Mouse (Mus musculus) neural tube, embryonic 15.5 days (tissue): Measurements from ENCODE around the gene Fbln7. TPM values are rescaled to one million over a fixed set of nuclear protein-coding genes. Genes with fewer than 3 reads are reported as not detected.

Experiments
- ATAC-seq: fragments of 200-750 bp; cut with Nextera tagmentation; 2 replicates; pipeline ENCODE4 v1.8.0; 2017; ENCODE audit warnings: mild to moderate bottlenecking, moderate TSS enrichment, moderate library complexity; ENCODE audit not compliant: low FRiP score
- H3K27ac ChIP-seq: fragments of 300-500 bp; sonication (generic); replicated peaks from 2 replicates; pipeline ENCODE4 v1.5.1; 2015; ENCODE audit warnings: mild to moderate bottlenecking, inconsistent platforms
- H3K27me3 ChIP-seq: fragments of 300-500 bp; sonication (generic); replicated peaks from 2 replicates; pipeline ENCODE4 v1.6.1; 2015; ENCODE audit warnings: inconsistent platforms
- H3K36me3 ChIP-seq: fragments of 300-500 bp; sonication (generic); 2 replicates; pipeline ENCODE4 v1.6.1; 2015; ENCODE audit warnings: inconsistent platforms
- H3K4me1 ChIP-seq: fragments of 300-500 bp; sonication (generic); 2 replicates; pipeline ENCODE4 v1.6.1; 2015; ENCODE audit warnings: inconsistent platforms
- H3K4me2 ChIP-seq: fragments of 300-500 bp; sonication (generic); 2 replicates; pipeline ENCODE4 v1.6.1; 2015; ENCODE audit warnings: inconsistent platforms, mild to moderate bottlenecking, moderate library complexity
- H3K4me3 ChIP-seq: fragments of 300-500 bp; sonication (generic); replicated peaks from 2 replicates; pipeline ENCODE4 v1.5.1; 2015; ENCODE audit warnings: mild to moderate bottlenecking, inconsistent platforms
- H3K9ac ChIP-seq: fragments of 300-500 bp; sonication (generic); replicated peaks from 2 replicates; pipeline ENCODE4 v1.6.1; 2015; ENCODE audit warnings: mild to moderate bottlenecking, inconsistent platforms
- H3K9me3 ChIP-seq: fragments of 300-500 bp; sonication (generic); replicated peaks from 2 replicates; pipeline ENCODE4 v1.6.1; 2016; ENCODE audit warnings: inconsistent platforms
- WGBS: fragments of 180-500 bp; shearing (Covaris S2); methylation state at CpG from one replicate; pipeline ENCODE4 v1.1.7; 2015; ENCODE audit warnings: mixed read lengths; 5-methylcytosine and 5-hydroxymethylcytosine counted together
- polyA plus RNA-seq: library from polyadenylated mRNA; unstranded; fragments of >200 nt; fragmentation: Nextera tagmentation; extraction: Ambion mirVana; gene quantifications from 2 replicates; pipeline ENCODE4 v1.2.1, GENCODE M21; 2015

Gene Fbln7
- polyA plus RNA-seq, 1 experiment from 2014 or later: 3.4 TPM

DNA sequence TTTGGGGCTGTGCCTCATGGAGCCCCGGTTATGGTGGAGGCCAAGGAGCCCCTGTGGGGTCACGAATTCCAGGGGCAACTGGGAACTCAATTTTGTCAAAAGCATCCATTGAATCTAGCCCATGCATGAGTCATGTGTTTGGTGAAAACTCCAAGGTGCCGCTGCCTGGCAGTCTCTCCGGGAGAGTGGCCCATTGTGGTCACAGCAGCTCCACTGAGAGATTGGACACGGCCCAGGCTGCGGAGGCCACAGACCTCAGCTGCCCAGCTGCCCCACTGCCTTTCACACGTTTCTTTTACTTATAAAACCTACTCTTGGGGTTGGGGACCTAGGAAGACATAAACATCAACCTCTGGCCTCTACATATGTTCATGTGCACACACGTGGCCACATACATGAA lies 12.7 kb downstream of the Fbln7 start:
- Histone ChIP-seq H3K4me2 (no peak overlapping the region), H3K9ac (no peak overlapping the region), H3K27ac (no peak overlapping the region), H3K4me1 (no peaks in the 10 kb centered on the region), H3K36me3 (no peaks in the 10 kb centered on the region), H3K27me3 (no peaks in the 10 kb centered on the region), H3K9me3 (no peaks in the 10 kb centered on the region), H3K4me3 (no peak overlapping the region)
- no peak for ATAC-seq
- whole genome bisulfite sequencing: 75% methylated on average over 8 of the region's 8 CpGs

DNA sequence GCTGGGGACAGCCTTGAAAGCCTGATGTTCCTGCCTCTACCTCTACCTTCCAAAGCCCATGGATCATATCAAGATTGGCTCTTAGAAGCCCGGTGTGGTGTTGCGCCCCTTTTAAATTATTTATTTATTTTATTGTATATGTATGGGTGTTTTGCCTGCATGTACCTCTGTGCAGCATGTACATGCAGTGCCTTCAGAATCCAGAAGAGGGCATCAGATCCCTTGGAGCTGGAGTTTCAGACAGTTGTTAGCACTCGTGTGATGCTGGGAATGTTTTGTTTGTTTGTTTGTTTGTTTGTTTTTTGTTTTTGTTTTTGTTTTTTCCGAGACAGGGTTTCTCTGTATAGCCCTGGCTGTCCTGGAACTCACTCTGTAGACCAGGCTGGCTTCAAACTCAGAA lies 18.5 kb downstream of the Fbln7 start:
- no peaks in the 10 kb centered on the region for H3K36me3 ChIP-seq
- H3K4me1 ChIP-seq: no peaks in the 10 kb centered on the region
- no peak overlapping the region for H3K9ac ChIP-seq
- H3K9me3 ChIP-seq: no peaks in the 10 kb centered on the region
- H3K27ac ChIP-seq: no peak overlapping the region
- WGBS: 68% methylated on average over 4 of the region's 4 CpGs
- no peak overlapping the region for H3K4me2 ChIP-seq
- no peaks in the 10 kb centered on the region for H3K27me3 ChIP-seq
- no peak overlapping the region for H3K4me3 ChIP-seq
- ATAC-seq: no peak

DNA sequence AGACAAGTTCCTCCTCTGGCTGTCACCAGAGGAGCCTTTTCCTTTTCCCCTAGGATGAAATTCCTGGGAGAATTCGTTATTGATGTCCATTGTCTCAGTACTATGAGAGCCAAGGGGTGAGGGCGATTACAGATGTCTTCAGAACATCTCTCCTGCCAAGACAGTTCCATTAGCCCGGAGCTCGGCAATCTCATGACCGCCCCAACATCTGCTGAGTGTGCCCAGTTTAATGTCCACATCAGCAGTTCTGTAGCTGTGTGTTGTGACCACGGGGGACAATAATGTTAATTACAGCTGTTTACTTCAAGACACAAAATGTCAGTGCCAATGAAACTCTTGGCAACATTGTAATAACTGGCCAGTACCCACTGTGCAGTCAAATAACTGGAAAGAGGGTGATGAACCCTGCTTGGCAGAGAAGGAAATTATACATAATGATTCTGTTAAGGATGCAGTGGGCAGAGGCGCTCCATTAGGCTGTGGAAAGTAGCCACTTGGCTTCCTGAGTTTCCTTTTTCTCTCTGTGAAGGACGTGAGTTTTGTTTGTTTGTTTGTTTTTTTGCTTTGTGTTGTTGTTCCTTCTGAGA lies 22.5 kb downstream of the Fbln7 start:
- H3K9me3 ChIP-seq: no peaks in the 10 kb centered on the region
- H3K27me3 ChIP-seq: no peaks in the 10 kb centered on the region
- no peak overlapping the region for H3K9ac ChIP-seq
- peak; percentile 79 for ATAC-seq
- no peaks in the 10 kb centered on the region for H3K36me3 ChIP-seq
- no peaks in the 10 kb centered on the region for H3K4me1 ChIP-seq
- H3K4me2 ChIP-seq: no peak overlapping the region
- H3K27ac ChIP-seq: 0 out of 2 replicates have a peak overlapping the region, but pooled peaks have one; percentile 48
- H3K4me3 ChIP-seq: no peak overlapping the region
- WGBS: 69% methylated on average over 8 of the region's 8 CpGs

- ATAC-seq: no peak
- H3K4me3 ChIP-seq: no peak overlapping the region
- no peaks in the 10 kb centered on the region for H3K9me3 ChIP-seq
- H3K9ac ChIP-seq: no peak overlapping the region
- no peaks in the 10 kb centered on the region for H3K27me3 ChIP-seq
- no peak overlapping the region for H3K27ac ChIP-seq
- H3K4me2 ChIP-seq: no peak overlapping the region
- WGBS: 70% methylated on average over 6 of the region's 6 CpGs
- H3K4me1 ChIP-seq: peaks cover 6% of the 10 kb centered on the region
- H3K36me3 ChIP-seq: no peaks in the 10 kb centered on the region
Observed at GRCm38 (mm10) chr2:128887866-128888550, 25.2 kb downstream of the Fbln7 start.

- WGBS: 85% methylated on average over 4 of the region's 4 CpGs
- Histone ChIP-seq H3K9ac (no peak overlapping the region), H3K27me3 (no peaks in the 10 kb centered on the region), H3K9me3 (no peaks in the 10 kb centered on the region), H3K36me3 (no peaks in the 10 kb centered on the region), H3K4me1 (peaks cover 6% of the 10 kb centered on the region), H3K27ac (no peak overlapping the region), H3K4me2 (no peak overlapping the region), H3K4me3 (no peak overlapping the region)
- ATAC-seq: no peak
Observed at GRCm38 (mm10) chr2:128890661-128891335, 28.0 kb downstream of the Fbln7 start.

DNA sequence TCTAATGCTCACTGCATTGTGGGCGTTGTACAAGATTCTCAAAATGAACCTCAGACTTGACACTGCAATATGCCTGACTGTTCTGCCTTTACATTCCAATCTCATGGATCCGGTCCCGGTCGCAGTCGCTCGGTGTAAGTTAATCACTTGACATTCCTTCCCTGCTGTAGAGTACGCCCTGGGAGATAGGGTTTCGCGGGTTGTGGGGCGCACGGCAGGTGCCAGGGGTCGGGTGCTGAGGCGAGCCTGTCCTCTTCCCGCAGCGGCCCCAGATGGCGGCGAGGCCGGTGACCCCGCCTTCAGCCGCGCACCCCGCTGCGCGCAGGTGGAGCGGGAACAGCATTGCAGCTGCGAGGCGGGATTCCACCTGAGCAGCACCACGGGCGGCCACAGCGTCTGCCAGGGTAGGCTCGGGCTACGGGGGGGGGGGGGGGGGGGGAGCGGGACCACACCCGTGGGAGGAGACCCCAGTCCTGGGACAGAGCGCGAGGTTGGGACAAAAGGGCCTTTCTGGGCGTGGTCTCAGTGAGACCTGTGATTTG lies 29.5 kb downstream of the Fbln7 start:
- WGBS: 5% methylated on average over 30 of the region's 37 CpGs
- peak overlapping the region; percentile 43 for H3K9ac ChIP-seq

GRCm38 (mm10) chr2:128902843-128903242 lies 40.1 kb downstream of the Fbln7 start:
- H3K27me3 ChIP-seq: no peaks in the 10 kb centered on the region
- peaks cover 4% of the 10 kb centered on the region; the same call in 1 of the 2 replicates for H3K9me3 ChIP-seq
- no peak for ATAC-seq
- WGBS: 83% methylated on average over 6 of the region's 6 CpGs
- no peak overlapping the region for H3K27ac ChIP-seq
- H3K4me3 ChIP-seq: no peak overlapping the region
- no peak overlapping the region for H3K9ac ChIP-seq
- no peaks in the 10 kb centered on the region for H3K36me3 ChIP-seq
- H3K4me1 ChIP-seq: no peaks in the 10 kb centered on the region
- H3K4me2 ChIP-seq: no peak overlapping the region

More for the DNA sequence above, 29.5 kb downstream of the Fbln7 start:
- Histone ChIP-seq H3K4me3 (peak overlapping the region; percentile 41), H3K9me3 (no peaks in the 10 kb centered on the region), H3K27ac (no peak overlapping the region), H3K36me3 (no peaks in the 10 kb centered on the region), H3K27me3 (no peaks in the 10 kb centered on the region), H3K4me2 (peak overlapping the region; percentile 74), H3K4me1 (peaks cover 6% of the 10 kb centered on the region)
- ATAC-seq: peak; percentile 78

GRCm38 (mm10) chr2:128903661-128904060 lies 40.9 kb downstream of the Fbln7 start:
- Histone ChIP-seq H3K4me1 (no peaks in the 10 kb centered on the region), H3K27me3 (no peaks in the 10 kb centered on the region), H3K9me3 (peaks cover 4% of the 10 kb centered on the region; the same call in 1 of the 2 replicates), H3K4me3 (no peak overlapping the region), H3K4me2 (no peak overlapping the region), H3K36me3 (no peaks in the 10 kb centered on the region), H3K9ac (no peak overlapping the region), H3K27ac (no peak overlapping the region)
- 88% methylated on average over 3 of the region's 3 CpGs for WGBS
- ATAC-seq: no peak

- no peak overlapping the region for H3K4me3 ChIP-seq
- no peaks in the 10 kb centered on the region for H3K9me3 ChIP-seq
- no peaks in the 10 kb centered on the region for H3K4me1 ChIP-seq
- no peak for ATAC-seq
- H3K27me3 ChIP-seq: no peaks in the 10 kb centered on the region
- no peak overlapping the region for H3K4me2 ChIP-seq
- no peaks in the 10 kb centered on the region for H3K36me3 ChIP-seq
- no peak overlapping the region for H3K9ac ChIP-seq
- 85% methylated on average over 4 of the region's 4 CpGs for WGBS
- H3K27ac ChIP-seq: no peak overlapping the region
Observed at GRCm38 (mm10) chr2:128914978-128915377, 52.2 kb downstream of the Fbln7 start.

GRCm38 (mm10) chr2:128916528-128916927 lies 53.7 kb downstream of the Fbln7 start:
- no peak overlapping the region for H3K4me2 ChIP-seq
- H3K4me1 ChIP-seq: no peaks in the 10 kb centered on the region
- H3K36me3 ChIP-seq: no peaks in the 10 kb centered on the region
- WGBS: 80% methylated on average over 3 of the region's 3 CpGs
- H3K27ac ChIP-seq: no peak overlapping the region
- no peak for ATAC-seq
- no peak overlapping the region for H3K9ac ChIP-seq
- no peak overlapping the region for H3K4me3 ChIP-seq
- no peaks in the 10 kb centered on the region for H3K27me3 ChIP-seq
- H3K9me3 ChIP-seq: no peaks in the 10 kb centered on the region

GRCm38 (mm10) chr2:128924799-128925198 lies 62.0 kb downstream of the Fbln7 start:
- no peaks in the 10 kb centered on the region for H3K9me3 ChIP-seq
- no peak overlapping the region for H3K27ac ChIP-seq
- H3K27me3 ChIP-seq: no peaks in the 10 kb centered on the region
- no peak overlapping the region for H3K4me2 ChIP-seq
- no peak overlapping the region for H3K9ac ChIP-seq
- no peak overlapping the region for H3K4me3 ChIP-seq
- peaks cover 23% of the 10 kb centered on the region for H3K36me3 ChIP-seq
- 93% methylated on average over 4 of the region's 4 CpGs for WGBS
- ATAC-seq: no peak
- no peaks in the 10 kb centered on the region for H3K4me1 ChIP-seq

GRCm38 (mm10) chr2:128928446-128928845 lies 65.7 kb downstream of the Fbln7 start:
- Histone ChIP-seq H3K4me1 (no peaks in the 10 kb centered on the region), H3K36me3 (peaks cover 46% of the 10 kb centered on the region)

More at GRCm38 (mm10) chr2:128928446-128928845, 65.7 kb downstream of the Fbln7 start:
- H3K4me2 ChIP-seq: no peak overlapping the region
- no peak overlapping the region for H3K4me3 ChIP-seq
- WGBS: 80% methylated on average over 3 of the region's 3 CpGs
- H3K27me3 ChIP-seq: no peaks in the 10 kb centered on the region
- no peak for ATAC-seq
- H3K9me3 ChIP-seq: no peaks in the 10 kb centered on the region
- H3K9ac ChIP-seq: no peak overlapping the region
- H3K27ac ChIP-seq: no peak overlapping the region
